Mouse (Mus musculus) lung, postnatal 0 days (tissue): ENCODE measurements around the gene Gm3573. TPM values are rescaled to one million over a fixed set of nuclear protein-coding genes. Genes with fewer than 3 reads are reported as not detected.
"Not testable (repeated sequence)": the region's sequence is repeated elsewhere in the genome, so short reads cannot be mapped to it uniquely, and the experiment has no call there.

Experiments
- ATAC-seq: fragments of 200-750 bp; cut with Nextera tagmentation; 2 replicates; pipeline ENCODE4 v1.8.0; 2017; ENCODE audit warnings: moderate library complexity
- DNase-seq: peaks from one replicate; pipeline ENCODE4 v3.0.0-alpha.2; 2016; ENCODE audit warnings: low spot score
- H3K27ac ChIP-seq: fragments of 300-500 bp; sonication (generic); 2 replicates; pipeline ENCODE4 v1.5.1; 2014; ENCODE audit warnings: antibody characterized with exemption, mild to moderate bottlenecking, low read length, mixed read lengths
- H3K27me3 ChIP-seq: fragments of 300-500 bp; sonication (generic); replicated peaks from 2 replicates; pipeline ENCODE4 v1.6.1; 2014; ENCODE audit warnings: low read length, mixed read lengths; ENCODE audit not compliant: insufficient read depth
- H3K36me3 ChIP-seq: fragments of 300-500 bp; sonication (generic); 2 replicates; pipeline ENCODE4 v1.6.1; 2014; ENCODE audit warnings: low read length, mixed read lengths; ENCODE audit not compliant: insufficient read depth
- H3K4me1 ChIP-seq: fragments of 300-500 bp; sonication (generic); 2 replicates; pipeline ENCODE4 v1.6.1; 2014; ENCODE audit warnings: antibody characterized with exemption, low read depth, low read length, mixed read lengths; ENCODE audit not compliant: insufficient read depth
- H3K4me2 ChIP-seq: fragments of 300-500 bp; sonication (generic); replicated peaks from 2 replicates; pipeline ENCODE4 v1.6.1; 2014; ENCODE audit warnings: low read depth, mild to moderate bottlenecking, low read length, moderate library complexity, mixed read lengths
- H3K4me3 ChIP-seq: fragments of 300-500 bp; sonication (generic); 2 replicates; pipeline ENCODE4 v1.5.1; 2014; ENCODE audit warnings: low read depth, low read length
- H3K9ac ChIP-seq: fragments of 300-500 bp; sonication (generic); replicated peaks from 2 replicates; pipeline ENCODE4 v1.6.1; 2014; ENCODE audit warnings: low read depth, mild to moderate bottlenecking
- H3K9me3 ChIP-seq: fragments of 300-500 bp; sonication (generic); 2 replicates; pipeline ENCODE4 v1.6.1; 2016; ENCODE audit warnings: low read length, mixed read lengths
- WGBS: fragments of 180-500 bp; shearing (Covaris S2); extraction: QIAGEN DNeasy Blood & Tissue Kit; methylation state at CpG from one replicate; pipeline ENCODE4 v1.1.7; 2014; 5-methylcytosine and 5-hydroxymethylcytosine counted together
- polyA plus RNA-seq: library from polyadenylated mRNA; unstranded; fragments of >200 nt; fragmentation: Nextera tagmentation; extraction: Ambion mirVana; gene quantifications from 2 replicates; pipeline ENCODE4 v1.2.1, GENCODE M21; 2015

The Gm3573 gene
- polyA plus RNA-seq = not detected in 2 replicates

- not testable (repeated sequence) for H3K27ac ChIP-seq, H3K4me1 ChIP-seq, H3K9me3 ChIP-seq, H3K4me3 ChIP-seq, H3K36me3 ChIP-seq, H3K27me3 ChIP-seq, H3K4me2 ChIP-seq, DNase-seq, H3K9ac ChIP-seq, ATAC-seq
- WGBS = no CpG with 5 or more reads among the region's 1 CpGs
Observed at GRCm38 (mm10) chr14:42190691-42191090, at the start of gene Gm3573. TSS of gene Gm3573 (minus strand) at chr14:42190791.

DNA sequence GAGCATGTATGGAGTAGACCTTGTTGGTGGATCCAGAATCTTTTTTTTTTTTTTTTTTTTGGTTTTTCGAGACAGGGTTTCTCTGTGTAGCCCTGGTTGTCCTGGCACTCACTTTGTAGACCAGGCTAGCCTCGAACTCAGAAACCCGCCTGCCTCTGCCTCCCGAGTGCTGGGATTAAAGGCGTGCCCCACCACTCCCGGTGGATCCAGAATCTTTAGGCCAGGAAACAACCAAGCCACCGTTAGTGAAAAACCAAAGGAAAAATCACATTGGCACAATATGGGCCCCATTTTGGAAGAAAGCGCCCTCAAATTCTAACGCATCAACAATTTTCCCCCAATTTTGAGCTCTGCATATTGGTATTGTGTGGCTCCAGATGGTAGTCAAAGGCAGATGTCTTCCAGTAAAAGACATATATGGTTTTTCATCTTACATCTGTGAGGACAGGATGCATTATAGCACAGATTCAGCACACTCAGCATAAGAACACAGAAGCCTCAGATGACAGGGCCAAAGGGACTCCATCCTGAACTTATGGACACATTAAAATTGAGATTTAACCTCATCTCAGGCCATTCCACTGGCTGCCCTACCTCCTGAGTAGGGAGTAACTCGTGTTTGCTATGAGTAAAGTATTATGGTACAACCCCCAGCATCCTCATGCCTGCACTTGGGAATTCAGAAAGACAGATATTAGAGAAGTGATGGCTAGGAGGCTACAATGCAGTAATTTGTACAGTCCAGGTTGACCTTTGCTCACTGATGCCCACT, 26.4 kb upstream of the Gm3573 start:
- not testable (repeated sequence) for H3K36me3 ChIP-seq, H3K9ac ChIP-seq, H3K9me3 ChIP-seq, ATAC-seq, H3K4me3 ChIP-seq, DNase-seq, H3K4me1 ChIP-seq, H3K4me2 ChIP-seq, H3K27ac ChIP-seq, H3K27me3 ChIP-seq
- 73% methylated on average over 8 of the region's 10 CpGs for WGBS

DNA sequence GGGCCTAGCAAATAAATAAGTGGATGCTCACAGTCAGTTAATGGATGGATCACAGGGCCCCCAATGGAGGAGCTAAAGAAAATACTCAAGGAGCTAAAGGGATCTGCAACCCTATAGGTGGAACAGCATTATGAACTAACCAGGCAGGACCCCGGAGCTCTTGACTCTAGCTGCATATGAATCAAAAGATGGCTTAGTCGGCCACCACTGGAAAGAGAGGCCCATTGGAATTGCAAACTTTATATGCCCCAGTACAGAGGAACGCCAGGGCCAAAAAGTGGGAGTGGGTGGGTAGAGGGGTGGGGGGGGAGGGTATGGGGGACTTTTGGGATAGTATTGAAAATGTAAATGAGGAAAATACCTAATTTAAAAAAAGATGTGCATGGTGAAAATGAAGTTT, 6.7 kb downstream of the Gm3573 start:
- H3K36me3 ChIP-seq, DNase-seq, H3K4me3 ChIP-seq, ATAC-seq, H3K27me3 ChIP-seq, H3K4me1 ChIP-seq, H3K9ac ChIP-seq, H3K27ac ChIP-seq, H3K4me2 ChIP-seq, H3K9me3 ChIP-seq: not testable (repeated sequence)
- WGBS = 74% methylated on average over 3 of the region's 3 CpGs

GRCm38 (mm10) chr14:42162522-42162921, 28.1 kb downstream of the Gm3573 start, which contains the start of gene Gm17027:
TSS of gene Gm17027 (minus strand) at chr14:42162622.
- H3K9ac ChIP-seq, H3K4me1 ChIP-seq, H3K4me2 ChIP-seq, H3K4me3 ChIP-seq, DNase-seq, H3K9me3 ChIP-seq, ATAC-seq, H3K27me3 ChIP-seq, H3K36me3 ChIP-seq, H3K27ac ChIP-seq: not testable (repeated sequence)
- 90% methylated on average over 1 of the region's 2 CpGs for WGBS

Other genes starting within 250 kb of the Gm3573 start
- not detected in 2 replicates for gene 1700024B05Rik, start 246.8 kb downstream of the Gm3573 start, polyA plus RNA-seq
- not detected in 2 replicates for gene Gm6401, start 222.9 kb downstream of the Gm3573 start, polyA plus RNA-seq
- gene Gm3543, start 207.5 kb downstream of the Gm3573 start, polyA plus RNA-seq = not detected in 2 replicates
- gene Gm7951, start 73.4 kb downstream of the Gm3573 start, polyA plus RNA-seq = not detected in 2 replicates
- not detected in 2 replicates for gene Gm17027, start 28.2 kb downstream of the Gm3573 start, polyA plus RNA-seq
- not detected in 2 replicates for gene Gm17026, start 69.3 kb upstream of the Gm3573 start, polyA plus RNA-seq
- not detected in 2 replicates for gene Gm9611, start 106.6 kb upstream of the Gm3573 start, polyA plus RNA-seq
- gene Gm7995, start 119.4 kb upstream of the Gm3573 start, polyA plus RNA-seq = not detected in 2 replicates
- not detected in 2 replicates for gene Gm8005, start 248.9 kb upstream of the Gm3573 start, polyA plus RNA-seq